Mouse (Mus musculus) MEL (cell line): ENCODE measurements at regions not wholly inside any gene's neighbourhood (a gene's known extent, or its start where the extent isn't known, plus 50 kb on each side); places are given as distances from the start of the nearest gene placed in this dataset.

Source experiments
- DNase-seq: peaks from one replicate; pipeline ENCODE4 v3.0.0; 2011; ENCODE audit warnings: low read depth, low spot score
- H3K27ac ChIP-seq: 2 replicates; pipeline ENCODE4 v1.5.1; 2012; ENCODE audit warnings: low read depth, mild to moderate bottlenecking, control low read depth, low read length, moderate library complexity; ENCODE audit not compliant: control insufficient read depth
- H3K27me3 ChIP-seq, 2 experiments: fragments of 150-350 bp in 1 of 2; sonication (generic) in 1 of 2; 2 replicates each; pipeline ENCODE4 v1.6.1; 2012; ENCODE audit warnings: low read length in 2 of 2, mild to moderate bottlenecking in 2 of 2, improper control_type of control experiment in 1 of 2, moderate library complexity in 1 of 2; ENCODE audit not compliant: insufficient read depth in 2 of 2, control insufficient read depth in 1 of 2
- H3K36me3 ChIP-seq, 2 experiments: 2 replicates each; pipeline ENCODE4 v1.6.1; 2012 to 2014; ENCODE audit warnings: low read length in 2 of 2, improper control_type of control experiment in 1 of 2, inconsistent platforms in 1 of 2, mild to moderate bottlenecking in 1 of 2; ENCODE audit not compliant: insufficient read depth in 2 of 2, control insufficient read depth in 1 of 2
- H3K4me1 ChIP-seq, 2 experiments: fragments of 150-350 bp in 1 of 2; sonication (generic) in 1 of 2; 2 replicates each; pipeline ENCODE4 v1.6.1; 2012; ENCODE audit warnings: low read length in 2 of 2, improper control_type of control experiment in 1 of 2, mild to moderate bottlenecking in 1 of 2; ENCODE audit not compliant: insufficient read depth in 2 of 2, control insufficient read depth in 1 of 2
- H3K4me3 ChIP-seq, 2 experiments: fragments of 150-350 bp in 1 of 2; sonication (generic) in 1 of 2; 2 replicates each; pipeline ENCODE4 v1.5.1; 2012; ENCODE audit warnings: low read depth in 2 of 2, low read length in 2 of 2, mild to moderate bottlenecking in 2 of 2, moderate library complexity in 2 of 2, control low read depth in 1 of 2, improper control_type of control experiment in 1 of 2; ENCODE audit not compliant: control insufficient read depth in 1 of 2, insufficient read depth in 1 of 2
- H3K79me2 ChIP-seq: 2 replicates; pipeline ENCODE4 v1.6.1; 2012; ENCODE audit warnings: mild to moderate bottlenecking, low read length, moderate library complexity; ENCODE audit not compliant: control insufficient read depth, poor library complexity, insufficient read depth
- H3K9ac ChIP-seq: 2 replicates; pipeline ENCODE4 v1.6.1; 2012; ENCODE audit warnings: low read depth, mild to moderate bottlenecking, control low read depth, low read length, moderate library complexity; ENCODE audit not compliant: control insufficient read depth, poor library complexity, severe bottlenecking
- H3K9me3 ChIP-seq: fragments of 150-350 bp; sonication (generic); replicated peaks from 2 replicates; pipeline ENCODE4 v1.6.1; 2012; ENCODE audit warnings: mild to moderate bottlenecking, low read length, improper control_type of control experiment, moderate library complexity; ENCODE audit not compliant: insufficient read depth
- BHLHE40 ChIP-seq: IDR thresholded peaks from 2 replicates; pipeline ENCODE4 v1.6.1; 2012; ENCODE audit warnings: low read depth, mild to moderate bottlenecking, inconsistent platforms, low read length, improper control_type of control experiment, borderline replicate concordance
- CHD1 ChIP-seq: IDR thresholded peaks from 2 replicates; pipeline ENCODE4 v1.6.1; 2012; ENCODE audit warnings: low read depth, mild to moderate bottlenecking, inconsistent platforms, low read length, improper control_type of control experiment
- CTCF ChIP-seq, 3 experiments: IDR thresholded peaks in 2 of 3; conservative IDR thresholded peaks in 1 of 3; 2 replicates each; pipeline ENCODE4 v1.5.1; 2011 to 2012; ENCODE audit warnings: low read length in 3 of 3, low read depth in 2 of 3, mild to moderate bottlenecking in 2 of 3, improper control_type of control experiment in 1 of 3, inconsistent platforms in 1 of 3, mixed read lengths in 1 of 3, moderate library complexity in 1 of 3; ENCODE audit not compliant: control insufficient read depth in 1 of 3, insufficient read depth in 1 of 3, poor library complexity in 1 of 3, severe bottlenecking in 1 of 3
- ELF1 ChIP-seq: IDR thresholded peaks from 2 replicates; pipeline ENCODE4 v1.6.1; 2014; ENCODE audit warnings: low read depth, mild to moderate bottlenecking, inconsistent platforms, low read length, improper control_type of control experiment, moderate library complexity
- EP300 ChIP-seq, 2 experiments: IDR thresholded peaks; 2 replicates each; pipeline ENCODE4 v1.6.1; 2011; ENCODE audit warnings: improper control_type of control experiment in 2 of 2, low read length in 2 of 2, low read depth in 1 of 2, mild to moderate bottlenecking in 1 of 2
- GABPA ChIP-seq: IDR thresholded peaks from 2 replicates; pipeline ENCODE4 v1.6.1; 2012; ENCODE audit warnings: low read depth, mild to moderate bottlenecking, inconsistent platforms, low read length, improper control_type of control experiment, moderate library complexity
- GATA1 ChIP-seq: IDR thresholded peaks from 2 replicates; pipeline ENCODE4 v1.6.1; 2011; ENCODE audit warnings: low read depth, low read length, improper control_type of control experiment
- JUND ChIP-seq: IDR thresholded peaks from 2 replicates; pipeline ENCODE4 v1.6.1; 2011; ENCODE audit warnings: low read depth, mild to moderate bottlenecking, improper control_type of control experiment, low read length
- KAT2A ChIP-seq: conservative IDR thresholded peaks from 2 replicates; pipeline ENCODE4 v1.6.1; 2012; ENCODE audit warnings: low read depth, low read length, improper control_type of control experiment, inconsistent platforms
- MAFK ChIP-seq: IDR thresholded peaks from 2 replicates; pipeline ENCODE4 v1.6.1; 2011; ENCODE audit warnings: low read depth, mild to moderate bottlenecking, low read length, improper control_type of control experiment, borderline replicate concordance
- MAX ChIP-seq: IDR thresholded peaks from 2 replicates; pipeline ENCODE4 v1.6.1; 2011; ENCODE audit warnings: low read length, improper control_type of control experiment
- MEF2A ChIP-seq: IDR thresholded peaks from 2 replicates; pipeline ENCODE4 v1.6.1; 2014; ENCODE audit warnings: low read depth, mild to moderate bottlenecking, inconsistent platforms, low read length, improper control_type of control experiment; ENCODE audit not compliant: poor library complexity, insufficient replicate concordance, severe bottlenecking; ENCODE audit errors: extremely low read depth
- MXI1 ChIP-seq: IDR thresholded peaks from 2 replicates; pipeline ENCODE4 v1.6.1; 2011; ENCODE audit warnings: mild to moderate bottlenecking, low read depth, low read length, improper control_type of control experiment
- MYB ChIP-seq: IDR thresholded peaks from 2 replicates; pipeline ENCODE4 v1.6.1; 2011; ENCODE audit warnings: mild to moderate bottlenecking, low read depth, low read length, improper control_type of control experiment
- NELFE ChIP-seq: IDR thresholded peaks from 2 replicates; pipeline ENCODE4 v1.6.1; 2011; ENCODE audit warnings: low read depth, low read length, improper control_type of control experiment
- NRF1 ChIP-seq: IDR thresholded peaks from 2 replicates; pipeline ENCODE4 v1.6.1; 2014; ENCODE audit warnings: low read depth, mild to moderate bottlenecking, inconsistent platforms, low read length, improper control_type of control experiment, moderate library complexity; ENCODE audit not compliant: poor library complexity, insufficient read depth, severe bottlenecking
- POLR2A ChIP-seq, 2 experiments: IDR thresholded peaks; 2 replicates each; pipeline ENCODE4 v1.6.1; 2011 to 2012; ENCODE audit warnings: low read length in 2 of 2, mild to moderate bottlenecking in 2 of 2, control low read depth in 1 of 2, improper control_type of control experiment in 1 of 2, low read depth in 1 of 2, moderate library complexity in 1 of 2; ENCODE audit not compliant: control insufficient read depth in 1 of 2, insufficient read depth in 1 of 2, poor library complexity in 1 of 2
- POLR2AphosphoS2 ChIP-seq: IDR thresholded peaks from 2 replicates; pipeline ENCODE4 v1.6.1; 2011; ENCODE audit warnings: low read length, improper control_type of control experiment
- POLR2AphosphoS5 ChIP-seq: IDR thresholded peaks from 2 replicates; pipeline ENCODE4 v1.6.1; 2012; ENCODE audit warnings: low read depth, borderline replicate concordance, mild to moderate bottlenecking, inconsistent platforms, low read length, moderate library complexity, mixed read lengths
- RAD21 ChIP-seq: IDR thresholded peaks from 2 replicates; pipeline ENCODE4 v1.6.1; 2011; ENCODE audit warnings: mild to moderate bottlenecking, low read depth, low read length, improper control_type of control experiment
- RCOR1 ChIP-seq: IDR thresholded peaks from 2 replicates; pipeline ENCODE4 v1.6.1; 2012; ENCODE audit warnings: low read depth, mild to moderate bottlenecking, inconsistent platforms, low read length, improper control_type of control experiment
- SIN3A ChIP-seq: IDR thresholded peaks from 2 replicates; pipeline ENCODE4 v1.6.1; 2012; ENCODE audit warnings: low read length, improper control_type of control experiment, inconsistent platforms
- TCF12 ChIP-seq: IDR thresholded peaks from 2 replicates; pipeline ENCODE4 v1.6.1; 2014; ENCODE audit warnings: low read depth, mild to moderate bottlenecking, inconsistent platforms, low read length, improper control_type of control experiment, moderate library complexity
- UBTF ChIP-seq: IDR thresholded peaks from 2 replicates; pipeline ENCODE4 v1.6.1; 2012; ENCODE audit warnings: low read depth, mild to moderate bottlenecking, inconsistent platforms, low read length, improper control_type of control experiment, moderate library complexity, borderline replicate concordance; ENCODE audit not compliant: insufficient read depth
- USF2 ChIP-seq, 2 experiments: IDR thresholded peaks; 2 replicates each; pipeline ENCODE4 v1.6.1; 2011 to 2012; ENCODE audit warnings: improper control_type of control experiment in 2 of 2, low read length in 2 of 2, borderline replicate concordance in 1 of 2, inconsistent platforms in 1 of 2, low read depth in 1 of 2, mild to moderate bottlenecking in 1 of 2; ENCODE audit not compliant: insufficient read depth in 1 of 2
- ZC3H11A ChIP-seq: IDR thresholded peaks from 2 replicates; pipeline ENCODE4 v1.6.1; 2012; ENCODE audit warnings: low read depth, mild to moderate bottlenecking, inconsistent platforms, low read length, improper control_type of control experiment

DNA sequence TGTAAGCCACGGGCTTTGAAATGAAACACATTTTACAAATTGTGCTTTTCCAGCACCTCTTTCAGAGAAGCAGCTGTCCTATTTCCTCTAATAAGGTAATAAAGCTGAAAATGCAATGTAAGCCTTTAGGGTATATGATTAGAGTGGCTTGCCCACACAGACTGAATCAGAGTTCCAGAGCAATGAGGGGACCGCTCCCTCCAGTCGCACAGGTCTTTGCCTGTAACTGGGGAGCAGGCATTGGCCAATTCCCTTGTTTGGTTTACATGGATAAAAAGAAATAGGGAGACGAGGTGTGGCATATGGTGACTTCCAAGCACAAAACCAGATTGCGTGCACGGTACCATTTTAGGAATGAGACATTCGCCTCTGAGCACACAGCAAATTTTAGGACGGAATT, 112.7 kb upstream of the Frg1 start:
- TF ChIP-seq NELFE (no peak), POLR2AphosphoS2 (no peak), NRF1 (no peak), MAX (no peak), CHD1 (no peak), ELF1 (no peak), MXI1 (no peak), BHLHE40 (no peak), MYB (no peak)
- TF ChIP-seq, all 39 proteins: peak for 0
- no peaks in the 10 kb centered on the region for H3K79me2 ChIP-seq
- no peak for DNase-seq

DNA sequence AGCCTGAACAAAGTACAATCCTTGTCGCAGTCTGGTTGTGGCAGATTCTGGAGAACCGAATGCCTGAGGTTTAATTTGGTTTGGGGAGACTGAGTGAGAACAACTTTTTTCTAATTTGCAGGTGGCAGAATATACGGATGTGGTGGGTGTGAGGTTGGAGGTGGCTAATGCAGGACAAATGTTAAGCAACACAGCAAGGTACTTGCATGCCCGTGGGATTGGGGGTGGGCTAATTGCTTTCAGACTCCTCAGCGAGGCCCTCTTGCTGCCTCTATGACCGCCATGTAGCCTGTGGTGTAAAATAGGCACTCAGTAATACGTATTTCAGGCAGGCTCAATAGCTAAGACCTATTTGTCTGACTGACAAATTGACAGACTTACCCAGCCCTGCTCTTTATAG, 109.4 kb upstream of the Frg1 start:
- H3K27me3 ChIP-seq: no peaks in the 10 kb centered on the region

More for the DNA sequence above, 112.7 kb upstream of the Frg1 start:
- Histone ChIP-seq H3K27me3 (no peaks in the 10 kb centered on the region), H3K27ac (no peak overlapping the region), H3K4me1 (no peaks in the 10 kb centered on the region), H3K4me3 (no peak overlapping the region), H3K36me3 (no peaks in the 10 kb centered on the region), H3K9me3 (0 out of 2 replicates have a peak, but pooled peaks cover 2% of the 10 kb centered on the region), H3K9ac (no peak overlapping the region)

DNA sequence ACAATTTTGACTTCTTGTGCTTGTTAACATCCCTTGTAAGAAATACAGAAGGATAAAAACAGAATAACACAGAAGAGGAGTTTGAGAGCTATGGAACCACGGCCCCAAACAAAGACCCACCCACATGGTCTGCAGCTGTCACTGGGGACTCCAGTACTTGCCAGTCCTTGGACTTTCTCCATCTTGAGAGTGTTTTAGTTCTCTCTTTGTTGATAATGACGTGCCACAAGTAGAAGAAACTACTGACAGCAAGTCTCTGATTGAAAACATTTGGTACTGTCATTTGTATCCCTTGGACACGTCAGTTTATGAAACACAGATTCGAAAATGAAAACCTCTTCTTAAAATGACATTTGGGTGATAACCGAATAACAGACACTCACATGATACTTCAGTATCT, 68.3 kb upstream of the Frg1 start:
- DNase-seq: no peak

More for the DNA sequence above, 109.4 kb upstream of the Frg1 start:
- no peak overlapping the region for H3K4me3 ChIP-seq
- no peak for DNase-seq
- H3K27ac ChIP-seq: no peak overlapping the region
- TF ChIP-seq SIN3A: no peak
- TF ChIP-seq MAX: no peak
- no peak for TF ChIP-seq GABPA
- no peak for TF ChIP-seq POLR2A (IDR thresholded peaks at IDR 0.05; ENCODE audit: control insufficient read depth in 1 of 2, insufficient read depth in 1 of 2, low read depth in 1 of 2, low read length in 2 of 2, poor library complexity in 1 of 2)
- TF ChIP-seq CTCF (IDR thresholded peaks at IDR 0.05 in 2 of 3, conservative IDR thresholded peaks at IDR 0.05 in 1 of 3; ENCODE audit: control insufficient read depth in 1 of 3, insufficient read depth in 1 of 3, low read depth in 2 of 3, low read length in 3 of 3, poor library complexity in 1 of 3, severe bottlenecking in 1 of 3): no peak
- TF ChIP-seq RAD21: no peak
- no peak for TF ChIP-seq UBTF
- TF ChIP-seq RCOR1: no peak
- no peak for TF ChIP-seq KAT2A
- no peak for TF ChIP-seq JUND
- no peak for TF ChIP-seq MEF2A
- TF ChIP-seq, all 39 proteins: peak for 0
- H3K9me3 ChIP-seq: 0 out of 2 replicates have a peak, but pooled peaks cover 2% of the 10 kb centered on the region
- H3K4me1 ChIP-seq: no peaks in the 10 kb centered on the region
- H3K79me2 ChIP-seq: no peaks in the 10 kb centered on the region
- no peak overlapping the region for H3K9ac ChIP-seq
- no peaks in the 10 kb centered on the region for H3K36me3 ChIP-seq

More for the DNA sequence above, 68.3 kb upstream of the Frg1 start:
- TF ChIP-seq POLR2A (IDR thresholded peaks at IDR 0.05; ENCODE audit: control insufficient read depth in 1 of 2, insufficient read depth in 1 of 2, low read depth in 1 of 2, low read length in 2 of 2, poor library complexity in 1 of 2): no peak
- no peak for TF ChIP-seq EP300 (IDR thresholded peaks at IDR 0.05; ENCODE audit: low read depth in 1 of 2, low read length in 2 of 2)
- TF ChIP-seq USF2 (IDR thresholded peaks at IDR 0.05; ENCODE audit: borderline replicate concordance in 1 of 2, insufficient read depth in 1 of 2, low read depth in 1 of 2, low read length in 2 of 2): no peak
- no peak for TF ChIP-seq GATA1
- no peak for TF ChIP-seq MAX
- no peak for TF ChIP-seq CHD1
- TF ChIP-seq MAFK: no peak
- no peak for TF ChIP-seq TCF12
- no peak for TF ChIP-seq UBTF
- TF ChIP-seq NELFE: no peak
- no peak for TF ChIP-seq ZC3H11A
- no peak for TF ChIP-seq MEF2A
- no peak for TF ChIP-seq POLR2AphosphoS5
- no peak for TF ChIP-seq MXI1
- no peaks in the 10 kb centered on the region for H3K79me2 ChIP-seq
- no peaks in the 10 kb centered on the region for H3K9me3 ChIP-seq
- H3K27me3 ChIP-seq: no peaks in the 10 kb centered on the region
- no peaks in the 10 kb centered on the region for H3K4me1 ChIP-seq
- no peak overlapping the region for H3K4me3 ChIP-seq
- H3K36me3 ChIP-seq: no peaks in the 10 kb centered on the region
- no peak overlapping the region for H3K9ac ChIP-seq
- no peak overlapping the region for H3K27ac ChIP-seq
